Mouse (Mus musculus): ENCODE measurements around the gene Skap1. TPM values are rescaled to one million over a fixed set of nuclear protein-coding genes. Genes with fewer than 3 reads are reported as not detected.

The Skap1 gene
- total and polyA plus RNA-seq, 3 experiments: not detected

DNA sequence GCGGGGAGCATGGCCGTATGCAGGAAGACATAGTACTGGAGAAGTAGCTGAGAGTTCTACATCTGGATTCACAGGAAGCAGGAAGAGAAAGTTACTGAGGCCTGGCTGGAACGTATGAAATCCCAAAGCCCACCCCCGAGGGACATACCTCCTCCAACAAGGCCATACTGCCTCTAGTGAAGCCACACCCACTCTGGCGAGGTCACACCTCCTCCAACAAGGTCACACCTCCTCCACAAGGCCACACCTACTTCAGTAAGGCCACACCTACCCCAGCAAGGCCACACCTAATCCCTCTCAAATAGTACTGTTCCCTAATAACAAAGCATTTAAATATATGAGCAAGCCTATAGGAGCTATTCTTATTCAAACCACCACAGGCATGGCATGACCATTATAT lies 41.4 kb downstream of the Skap1 start:
- no peak overlapping the region for H3K9ac ChIP-seq (ENCODE audit: control insufficient read depth, low read depth, low read length, poor library complexity, severe bottlenecking)
- H3K9me3 ChIP-seq (replicated peaks; ENCODE audit: insufficient read depth, low read length): no peaks in the 10 kb centered on the region
- peaks cover 8 to 12% of the 10 kb centered on the region in 2 experiments for H3K27me3 ChIP-seq (ENCODE audit: control insufficient read depth in 1 of 2, insufficient read depth in 2 of 2, low read length in 2 of 2)
- no peak for TF ChIP-seq POLR2A (IDR thresholded peaks at IDR 0.05; ENCODE audit: control insufficient read depth in 1 of 2, insufficient read depth in 1 of 2, low read depth in 1 of 2, low read length in 2 of 2, poor library complexity in 1 of 2)
- no peak for TF ChIP-seq MAZ (IDR thresholded peaks at IDR 0.05; ENCODE audit: low read depth, low read length)
- no peak for TF ChIP-seq CHD2 (IDR thresholded peaks at IDR 0.05; ENCODE audit: low read length)
- no peak for TF ChIP-seq USF2 (IDR thresholded peaks at IDR 0.05; ENCODE audit: borderline replicate concordance in 1 of 2, insufficient read depth in 1 of 2, low read depth in 1 of 2, low read length in 2 of 2)
- TF ChIP-seq MYB (IDR thresholded peaks at IDR 0.05; ENCODE audit: low read depth, low read length): no peak
- no peak for TF ChIP-seq E2F4 (IDR thresholded peaks at IDR 0.05; ENCODE audit: borderline replicate concordance, low read depth, low read length)
- no peak for TF ChIP-seq ZKSCAN1 (IDR thresholded peaks at IDR 0.05; ENCODE audit: low read depth, low read length)
- TF ChIP-seq UBTF (IDR thresholded peaks at IDR 0.05; ENCODE audit: borderline replicate concordance, insufficient read depth, low read depth, low read length): no peak
- no peak for TF ChIP-seq BHLHE40 (IDR thresholded peaks at IDR 0.05; ENCODE audit: borderline replicate concordance, low read depth, low read length)
- no peak for TF ChIP-seq CHD1 (IDR thresholded peaks at IDR 0.05; ENCODE audit: low read depth, low read length)
- TF ChIP-seq ZNF384 (IDR thresholded peaks at IDR 0.05; ENCODE audit: low read depth, low read length): no peak
- TF ChIP-seq POLR2AphosphoS5 (IDR thresholded peaks at IDR 0.05; ENCODE audit: borderline replicate concordance, low read depth, low read length): no peak
- TF ChIP-seq KAT2A (conservative IDR thresholded peaks at IDR 0.05; ENCODE audit: low read depth, low read length): no peak
- no peak for TF ChIP-seq RCOR1 (IDR thresholded peaks at IDR 0.05; ENCODE audit: low read depth, low read length)
- no peak for TF ChIP-seq NELFE (IDR thresholded peaks at IDR 0.05; ENCODE audit: low read depth, low read length)
- TF ChIP-seq RAD21 (IDR thresholded peaks at IDR 0.05; ENCODE audit: low read depth, low read length): no peak
- TF ChIP-seq NRF1 (IDR thresholded peaks at IDR 0.05; ENCODE audit: insufficient read depth, low read depth, low read length, poor library complexity, severe bottlenecking): no peak
- TF ChIP-seq ZMIZ1 (IDR thresholded peaks at IDR 0.05; ENCODE audit: low read depth, low read length): no peak
- TF ChIP-seq GATA1 (IDR thresholded peaks at IDR 0.05; ENCODE audit: low read depth, low read length): no peak
- H3K36me3 ChIP-seq (ENCODE audit: control insufficient read depth in 1 of 2, insufficient read depth in 2 of 2, low read length in 2 of 2): no peaks in the 10 kb centered on the region
- no peak overlapping the region for H3K27ac ChIP-seq (ENCODE audit: control insufficient read depth, low read depth, low read length)
- H3K4me3 ChIP-seq (ENCODE audit: control insufficient read depth in 1 of 2, insufficient read depth in 1 of 2, low read depth in 2 of 2, low read length in 2 of 2): no peak overlapping the region
- DNase-seq (ENCODE audit: low read depth, low spot score): peak; percentile 11
- H3K4me1 ChIP-seq (ENCODE audit: control insufficient read depth in 1 of 2, insufficient read depth in 2 of 2, low read length in 2 of 2): no peaks in the 10 kb centered on the region
- no peaks in the 10 kb centered on the region for H3K79me2 ChIP-seq (ENCODE audit: control insufficient read depth, insufficient read depth, low read length, poor library complexity)

- H3K4me3 ChIP-seq (ENCODE audit: control insufficient read depth in 1 of 2, insufficient read depth in 1 of 2, low read depth in 2 of 2, low read length in 2 of 2): no peak overlapping the region
- H3K27me3 ChIP-seq (ENCODE audit: control insufficient read depth in 1 of 2, insufficient read depth in 2 of 2, low read length in 2 of 2): peaks cover 8 to 19% of the 10 kb centered on the region in 2 experiments
- no peak overlapping the region for H3K27ac ChIP-seq (ENCODE audit: control insufficient read depth, low read depth, low read length)
- TF ChIP-seq POLR2A (IDR thresholded peaks at IDR 0.05; ENCODE audit: control insufficient read depth in 1 of 2, insufficient read depth in 1 of 2, low read depth in 1 of 2, low read length in 2 of 2, poor library complexity in 1 of 2) (no peak), TAL1 (IDR thresholded peaks at IDR 0.05; ENCODE audit: low read length) (no peak), JUND (IDR thresholded peaks at IDR 0.05; ENCODE audit: low read depth, low read length) (no peak), MAX (IDR thresholded peaks at IDR 0.05; ENCODE audit: low read length) (no peak), ZKSCAN1 (IDR thresholded peaks at IDR 0.05; ENCODE audit: low read depth, low read length) (no peak), ZNF384 (IDR thresholded peaks at IDR 0.05; ENCODE audit: low read depth, low read length) (no peak), POLR2AphosphoS5 (IDR thresholded peaks at IDR 0.05; ENCODE audit: borderline replicate concordance, low read depth, low read length) (no peak), ZMIZ1 (IDR thresholded peaks at IDR 0.05; ENCODE audit: low read depth, low read length) (no peak), MAZ (IDR thresholded peaks at IDR 0.05; ENCODE audit: low read depth, low read length) (no peak), USF1 (IDR thresholded peaks at IDR 0.05; ENCODE audit: low read depth, low read length) (no peak), E2F4 (IDR thresholded peaks at IDR 0.05; ENCODE audit: borderline replicate concordance, low read depth, low read length) (no peak), CHD2 (IDR thresholded peaks at IDR 0.05; ENCODE audit: low read length) (no peak), UBTF (IDR thresholded peaks at IDR 0.05; ENCODE audit: borderline replicate concordance, insufficient read depth, low read depth, low read length) (no peak), MYB (IDR thresholded peaks at IDR 0.05; ENCODE audit: low read depth, low read length) (no peak), NELFE (IDR thresholded peaks at IDR 0.05; ENCODE audit: low read depth, low read length) (no peak), POLR2AphosphoS2 (IDR thresholded peaks at IDR 0.05; ENCODE audit: low read length) (no peak), MXI1 (IDR thresholded peaks at IDR 0.05; ENCODE audit: low read depth, low read length) (no peak)
- H3K9ac ChIP-seq (ENCODE audit: control insufficient read depth, low read depth, low read length, poor library complexity, severe bottlenecking): no peak overlapping the region
- no peaks in the 10 kb centered on the region for H3K79me2 ChIP-seq (ENCODE audit: control insufficient read depth, insufficient read depth, low read length, poor library complexity)
- no peaks in the 10 kb centered on the region for H3K9me3 ChIP-seq (replicated peaks; ENCODE audit: insufficient read depth, low read length)
- no peaks in the 10 kb centered on the region for H3K36me3 ChIP-seq (ENCODE audit: control insufficient read depth in 1 of 2, insufficient read depth in 2 of 2, low read length in 2 of 2)
- H3K4me1 ChIP-seq (ENCODE audit: control insufficient read depth in 1 of 2, insufficient read depth in 2 of 2, low read length in 2 of 2): no peaks in the 10 kb centered on the region
- DNase-seq (ENCODE audit: low read depth, low spot score): no peak
Measured at GRCm38 (mm10) chr11:96515164-96515563, 50.8 kb downstream of the Skap1 start.
